Mouse (Mus musculus) liver, postnatal 0 days (tissue): ENCODE data around the gene Slc44a5.

Experiments used
- CTCF ChIP-seq: sonication (generic); IDR thresholded peaks from 2 replicates; pipeline ENCODE4 v1.5.1; 2016; ENCODE audit warnings: antibody characterized with exemption, low read depth
- EP300 ChIP-seq: IDR thresholded peaks from 2 replicates; pipeline ENCODE4 v1.6.1; 2016; ENCODE audit warnings: antibody characterized with exemption, low read depth, mild to moderate bottlenecking

DNA sequence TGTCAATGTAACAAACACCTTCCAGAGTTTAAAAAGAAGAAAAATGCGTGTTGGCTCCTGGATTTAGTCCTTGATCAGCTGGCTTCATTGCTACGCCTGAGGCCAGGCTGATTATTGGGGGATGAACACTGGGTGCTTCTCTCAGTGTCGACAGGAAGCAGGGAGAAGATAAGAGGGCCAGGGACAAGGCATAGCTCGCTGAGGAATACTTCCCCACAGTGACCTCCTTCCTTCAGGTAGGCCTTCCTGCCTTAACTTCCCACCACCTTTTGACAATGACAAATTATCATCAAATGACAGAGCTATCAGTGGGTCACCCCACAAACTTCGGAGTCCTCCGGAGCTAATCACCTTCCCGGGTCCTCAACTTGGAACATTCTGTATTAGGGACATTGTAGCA, 242.1 kb downstream of the Slc44a5 start:
- TF ChIP-seq CTCF (no peak), EP300 (no peak)
